Mouse (Mus musculus): ENCODE measurements at regions not wholly inside any gene's neighbourhood (a gene's known extent, or its start where the extent isn't known, plus 50 kb on each side); places are given as distances from the start of the nearest gene placed in this dataset.

DNA sequence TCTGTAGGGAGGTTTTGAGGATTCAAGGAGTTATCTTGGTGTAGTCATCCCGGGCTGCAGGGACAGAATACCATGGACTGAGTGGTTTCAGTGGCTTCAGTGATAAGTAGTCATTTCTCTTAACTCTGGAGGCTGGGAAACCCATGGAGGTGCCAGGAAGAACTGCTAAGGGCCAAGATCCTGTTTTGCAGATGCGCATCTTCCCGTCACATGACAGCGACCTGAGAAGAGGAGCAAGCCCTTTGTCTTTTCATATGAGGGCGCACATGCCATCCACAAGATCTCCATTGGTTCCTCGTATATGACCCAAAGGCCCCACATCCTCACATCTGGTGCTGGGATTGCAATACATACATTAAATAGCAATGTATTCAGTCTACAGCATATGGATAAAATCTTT lies 419.7 kb downstream of the Lrig3 start:
- Histone ChIP-seq H3K9me3 (ENCODE audit: control insufficient read depth, low read depth, low read length) (no peaks in the 10 kb centered on the region), H3K4me1 (ENCODE audit: control insufficient read depth, insufficient read depth, low read length) (no peaks in the 10 kb centered on the region), H3K4me3 (ENCODE audit: low read depth, low read length) (no peak overlapping the region), H3K27me3 (ENCODE audit: control insufficient read depth, insufficient read depth, low read length) (no peaks in the 10 kb centered on the region), H3K9ac (replicated peaks; ENCODE audit: low read depth, low read length) (no peak overlapping the region), H3K4me2 (replicated peaks; ENCODE audit: low read depth, low read length) (no peak overlapping the region), H3K27ac (ENCODE audit: low read length) (no peak overlapping the region), H3K36me3 (ENCODE audit: control insufficient read depth, insufficient read depth, low read length) (no peaks in the 10 kb centered on the region)
- WGBS: 77% methylated on average over 6 of the region's 6 CpGs
- ATAC-seq (ENCODE audit: insufficient number of reproducible peaks, insufficient read depth, low FRiP score, low read depth): no peak

DNA sequence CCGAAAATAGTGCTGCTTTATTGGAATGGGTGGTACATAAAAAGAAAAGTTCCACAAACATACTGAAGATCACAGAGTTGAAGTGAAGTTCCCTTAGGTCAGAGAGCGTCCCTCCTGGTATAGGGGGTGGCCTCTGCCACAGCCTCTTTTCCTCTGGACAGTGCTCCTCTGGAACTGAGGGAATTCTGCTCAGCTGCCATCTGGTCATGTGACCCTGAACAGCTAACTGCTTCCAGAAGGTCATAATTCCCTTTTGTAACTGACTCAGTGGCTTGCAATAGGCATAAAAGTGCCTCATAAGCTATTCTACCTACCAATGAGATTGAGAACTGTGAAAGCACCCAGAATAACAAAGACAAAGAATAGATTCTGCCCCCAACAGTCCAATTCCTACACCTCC lies 414.4 kb downstream of the Lrig3 start:
- Histone ChIP-seq H3K4me3 (ENCODE audit: low read depth, low read length) (no peak overlapping the region), H3K9ac (replicated peaks; ENCODE audit: low read depth, low read length) (no peak overlapping the region), H3K4me1 (ENCODE audit: control insufficient read depth, insufficient read depth, low read length) (no peaks in the 10 kb centered on the region), H3K27me3 (ENCODE audit: control insufficient read depth, insufficient read depth, low read length) (no peaks in the 10 kb centered on the region), H3K36me3 (ENCODE audit: control insufficient read depth, insufficient read depth, low read length) (no peaks in the 10 kb centered on the region), H3K4me2 (replicated peaks; ENCODE audit: low read depth, low read length) (no peak overlapping the region), H3K9me3 (ENCODE audit: control insufficient read depth, low read depth, low read length) (no peaks in the 10 kb centered on the region), H3K27ac (ENCODE audit: low read length) (no peak overlapping the region)
- no peak for ATAC-seq (ENCODE audit: insufficient number of reproducible peaks, insufficient read depth, low FRiP score, low read depth)
- WGBS: 88% methylated on average over 2 of the region's 2 CpGs

DNA sequence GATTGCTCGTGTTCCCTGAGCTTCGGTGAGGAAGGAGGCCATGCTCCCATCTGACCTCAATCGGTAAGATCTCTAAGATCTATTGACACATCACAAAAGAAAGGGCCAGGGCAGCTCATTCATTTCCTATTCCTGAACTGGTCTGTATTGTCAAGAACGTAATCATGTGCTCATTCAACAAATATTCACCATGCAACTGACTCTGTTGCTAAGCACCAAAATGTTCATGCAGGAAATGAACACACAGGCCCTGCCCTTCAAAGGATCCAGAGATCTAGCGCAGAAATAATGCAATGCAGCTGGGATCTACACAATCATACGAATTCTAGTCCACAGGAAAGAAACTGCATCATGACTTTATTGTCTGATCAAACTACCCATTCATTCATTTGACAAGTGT lies 413.3 kb downstream of the Lrig3 start:
- Histone ChIP-seq H3K4me1 (ENCODE audit: control insufficient read depth, insufficient read depth, low read length) (no peaks in the 10 kb centered on the region), H3K4me3 (ENCODE audit: low read depth, low read length) (no peak overlapping the region), H3K9ac (replicated peaks; ENCODE audit: low read depth, low read length) (no peak overlapping the region), H3K27me3 (ENCODE audit: control insufficient read depth, insufficient read depth, low read length) (no peaks in the 10 kb centered on the region), H3K27ac (ENCODE audit: low read length) (no peak overlapping the region), H3K36me3 (ENCODE audit: control insufficient read depth, insufficient read depth, low read length) (no peaks in the 10 kb centered on the region), H3K4me2 (replicated peaks; ENCODE audit: low read depth, low read length) (no peak overlapping the region), H3K9me3 (ENCODE audit: control insufficient read depth, low read depth, low read length) (no peaks in the 10 kb centered on the region)
- WGBS: 19% methylated on average over 6 of the region's 6 CpGs
- peak; percentile 49; the same call in 1 of the 2 replicates for ATAC-seq (ENCODE audit: insufficient number of reproducible peaks, insufficient read depth, low FRiP score, low read depth)

DNA sequence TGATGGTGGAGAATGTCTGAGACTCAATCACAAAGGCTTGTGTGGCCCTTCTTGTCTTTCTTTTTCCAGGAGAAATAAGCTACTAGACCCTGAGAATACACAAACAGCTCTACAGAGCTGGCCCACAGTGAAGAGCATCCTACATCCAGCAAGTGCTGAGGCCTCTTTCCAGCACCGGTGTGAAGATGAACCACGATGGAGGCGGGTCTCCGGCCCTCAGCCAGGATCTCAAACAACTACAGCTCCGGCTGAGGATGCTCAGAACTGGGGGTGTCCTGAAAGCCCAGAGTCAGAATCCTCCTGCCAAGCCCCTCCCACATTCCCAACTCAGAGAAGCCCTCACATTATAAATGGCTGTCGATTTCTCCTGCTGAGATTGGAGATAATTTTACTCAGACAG lies 407.9 kb downstream of the Lrig3 start:
- Histone ChIP-seq H3K9ac (replicated peaks; ENCODE audit: low read depth, low read length) (no peak overlapping the region), H3K4me1 (ENCODE audit: control insufficient read depth, insufficient read depth, low read length) (no peaks in the 10 kb centered on the region), H3K4me2 (replicated peaks; ENCODE audit: low read depth, low read length) (no peak overlapping the region), H3K27ac (ENCODE audit: low read length) (no peak overlapping the region), H3K27me3 (ENCODE audit: control insufficient read depth, insufficient read depth, low read length) (no peaks in the 10 kb centered on the region), H3K9me3 (ENCODE audit: control insufficient read depth, low read depth, low read length) (no peaks in the 10 kb centered on the region), H3K36me3 (ENCODE audit: control insufficient read depth, insufficient read depth, low read length) (no peaks in the 10 kb centered on the region), H3K4me3 (ENCODE audit: low read depth, low read length) (no peak overlapping the region)
- no peak for ATAC-seq (ENCODE audit: insufficient number of reproducible peaks, insufficient read depth, low FRiP score, low read depth)
- 65% methylated on average over 6 of the region's 6 CpGs for WGBS

DNA sequence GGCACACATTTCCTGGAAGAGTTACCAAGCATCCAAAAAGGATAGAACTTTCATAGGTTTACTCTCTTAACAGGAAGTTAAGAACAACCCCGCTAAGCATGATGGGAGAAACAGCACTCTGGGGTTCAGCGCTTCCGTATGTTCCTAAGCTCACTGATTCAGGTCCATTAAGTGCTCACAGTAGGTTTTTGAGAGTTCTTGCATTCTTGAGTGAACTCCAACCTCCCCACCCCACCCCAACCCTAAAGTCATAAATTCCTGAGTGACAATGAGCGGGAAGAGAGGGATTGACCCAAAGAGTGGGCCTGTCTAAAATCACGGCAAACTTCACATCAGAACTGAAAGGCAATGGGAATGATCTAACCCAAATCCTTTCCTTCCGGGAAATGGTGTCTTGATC lies 405.9 kb downstream of the Lrig3 start:
- ATAC-seq (ENCODE audit: insufficient number of reproducible peaks, insufficient read depth, low FRiP score, low read depth): no peak
- no peaks in the 10 kb centered on the region for H3K9me3 ChIP-seq (ENCODE audit: control insufficient read depth, low read depth, low read length)
- no peaks in the 10 kb centered on the region for H3K4me1 ChIP-seq (ENCODE audit: control insufficient read depth, insufficient read depth, low read length)
- no peak overlapping the region for H3K4me3 ChIP-seq (ENCODE audit: low read depth, low read length)
- H3K36me3 ChIP-seq (ENCODE audit: control insufficient read depth, insufficient read depth, low read length): no peaks in the 10 kb centered on the region
- H3K9ac ChIP-seq (replicated peaks; ENCODE audit: low read depth, low read length): no peak overlapping the region
- no peak overlapping the region for H3K4me2 ChIP-seq (replicated peaks; ENCODE audit: low read depth, low read length)
- 82% methylated on average over 6 of the region's 6 CpGs for WGBS
- no peak overlapping the region for H3K27ac ChIP-seq (ENCODE audit: low read length)
- no peaks in the 10 kb centered on the region for H3K27me3 ChIP-seq (ENCODE audit: control insufficient read depth, insufficient read depth, low read length)

DNA sequence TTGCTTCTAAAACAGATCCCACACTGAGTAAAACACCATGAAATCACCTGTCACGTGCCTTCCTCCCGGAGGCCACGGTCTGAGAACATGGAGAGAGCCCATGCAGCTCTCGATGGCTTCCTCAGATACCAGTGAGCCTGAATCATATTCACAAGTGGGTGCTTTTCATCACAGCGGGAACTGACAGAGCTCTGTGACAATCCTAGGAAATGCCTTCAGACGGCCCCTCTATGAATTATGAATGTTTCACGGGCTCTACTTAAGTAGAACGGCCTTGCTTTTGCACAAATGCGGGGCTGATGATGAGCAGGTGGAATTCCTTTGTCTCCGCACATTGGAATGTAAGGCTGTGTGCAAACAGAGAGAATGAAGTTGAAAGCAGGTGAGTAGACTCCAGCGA lies 383.1 kb downstream of the Lrig3 start:
- Histone ChIP-seq H3K4me2 (replicated peaks; ENCODE audit: low read depth, low read length) (no peak overlapping the region), H3K27ac (ENCODE audit: low read length) (no peak overlapping the region), H3K4me3 (ENCODE audit: low read depth, low read length) (no peak overlapping the region), H3K36me3 (ENCODE audit: control insufficient read depth, insufficient read depth, low read length) (no peaks in the 10 kb centered on the region), H3K27me3 (ENCODE audit: control insufficient read depth, insufficient read depth, low read length) (no peaks in the 10 kb centered on the region), H3K9me3 (ENCODE audit: control insufficient read depth, low read depth, low read length) (no peaks in the 10 kb centered on the region), H3K9ac (replicated peaks; ENCODE audit: low read depth, low read length) (no peak overlapping the region), H3K4me1 (ENCODE audit: control insufficient read depth, insufficient read depth, low read length) (no peaks in the 10 kb centered on the region)
- ATAC-seq (ENCODE audit: insufficient number of reproducible peaks, insufficient read depth, low FRiP score, low read depth): no peak
- 61% methylated on average over 11 of the region's 11 CpGs for WGBS

DNA sequence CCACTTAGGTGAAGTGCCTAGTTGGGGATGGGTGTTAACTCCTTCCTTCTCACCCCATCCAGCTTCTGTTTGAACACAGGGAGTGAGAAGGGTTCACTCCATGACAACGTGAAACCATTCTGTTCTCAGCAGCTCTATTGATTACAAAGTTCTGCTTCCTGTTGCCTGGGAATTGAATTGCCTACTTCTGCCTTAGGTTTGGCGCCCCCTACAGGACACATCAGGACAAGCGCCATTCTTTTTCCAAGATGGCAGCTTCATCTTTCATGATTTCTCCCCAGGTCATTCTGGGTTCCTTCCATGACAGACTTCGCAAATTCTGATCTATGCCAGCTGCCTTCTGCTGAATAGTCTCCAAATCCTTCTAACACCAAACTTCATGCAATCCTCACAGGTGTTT lies 371.5 kb downstream of the Lrig3 start:
- Histone ChIP-seq H3K36me3 (ENCODE audit: control insufficient read depth, insufficient read depth, low read length) (no peaks in the 10 kb centered on the region), H3K9me3 (ENCODE audit: control insufficient read depth, low read depth, low read length) (no peaks in the 10 kb centered on the region; the same call in 1 of the 2 replicates), H3K4me2 (replicated peaks; ENCODE audit: low read depth, low read length) (no peak overlapping the region), H3K4me1 (ENCODE audit: control insufficient read depth, insufficient read depth, low read length) (no peaks in the 10 kb centered on the region), H3K9ac (replicated peaks; ENCODE audit: low read depth, low read length) (no peak overlapping the region), H3K4me3 (ENCODE audit: low read depth, low read length) (no peak overlapping the region), H3K27me3 (ENCODE audit: control insufficient read depth, insufficient read depth, low read length) (no peaks in the 10 kb centered on the region), H3K27ac (ENCODE audit: low read length) (no peak overlapping the region)
- 60% methylated on average over 4 of the region's 4 CpGs for WGBS
- ATAC-seq (ENCODE audit: insufficient number of reproducible peaks, insufficient read depth, low FRiP score, low read depth): no peak

DNA sequence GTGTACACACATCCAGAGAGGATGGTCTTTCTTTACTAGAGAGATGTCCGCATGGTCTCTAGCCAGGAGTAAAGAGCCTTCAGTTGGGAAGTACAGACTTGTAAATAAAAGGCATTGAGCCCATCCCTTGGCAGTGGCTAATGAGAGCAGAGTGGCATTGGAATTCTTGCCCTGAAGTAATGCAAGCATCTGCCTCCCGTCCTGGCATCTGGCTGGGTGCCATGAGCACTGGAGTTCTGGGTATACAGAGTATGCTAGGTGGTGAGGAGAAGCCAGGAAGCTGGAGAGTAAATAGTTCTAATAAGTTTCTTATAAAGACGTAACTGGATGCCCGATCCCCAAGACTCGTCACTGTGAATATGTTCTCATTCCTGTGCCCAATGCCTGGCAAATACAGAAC lies 367.8 kb downstream of the Lrig3 start:
- no peak for ATAC-seq (ENCODE audit: insufficient number of reproducible peaks, insufficient read depth, low FRiP score, low read depth)
- no peak overlapping the region for H3K27ac ChIP-seq (ENCODE audit: low read length)
- H3K36me3 ChIP-seq (ENCODE audit: control insufficient read depth, insufficient read depth, low read length): no peaks in the 10 kb centered on the region
- H3K9me3 ChIP-seq (ENCODE audit: control insufficient read depth, low read depth, low read length): no peaks in the 10 kb centered on the region
- 0 out of 2 replicates have a peak, but pooled peaks cover 3% of the 10 kb centered on the region for H3K4me1 ChIP-seq (ENCODE audit: control insufficient read depth, insufficient read depth, low read length)
- H3K9ac ChIP-seq (replicated peaks; ENCODE audit: low read depth, low read length): no peak overlapping the region
- no peak overlapping the region for H3K4me2 ChIP-seq (replicated peaks; ENCODE audit: low read depth, low read length)
- no peak overlapping the region for H3K4me3 ChIP-seq (ENCODE audit: low read depth, low read length)
- H3K27me3 ChIP-seq (ENCODE audit: control insufficient read depth, insufficient read depth, low read length): no peaks in the 10 kb centered on the region
- WGBS: 91% methylated on average over 5 of the region's 5 CpGs

DNA sequence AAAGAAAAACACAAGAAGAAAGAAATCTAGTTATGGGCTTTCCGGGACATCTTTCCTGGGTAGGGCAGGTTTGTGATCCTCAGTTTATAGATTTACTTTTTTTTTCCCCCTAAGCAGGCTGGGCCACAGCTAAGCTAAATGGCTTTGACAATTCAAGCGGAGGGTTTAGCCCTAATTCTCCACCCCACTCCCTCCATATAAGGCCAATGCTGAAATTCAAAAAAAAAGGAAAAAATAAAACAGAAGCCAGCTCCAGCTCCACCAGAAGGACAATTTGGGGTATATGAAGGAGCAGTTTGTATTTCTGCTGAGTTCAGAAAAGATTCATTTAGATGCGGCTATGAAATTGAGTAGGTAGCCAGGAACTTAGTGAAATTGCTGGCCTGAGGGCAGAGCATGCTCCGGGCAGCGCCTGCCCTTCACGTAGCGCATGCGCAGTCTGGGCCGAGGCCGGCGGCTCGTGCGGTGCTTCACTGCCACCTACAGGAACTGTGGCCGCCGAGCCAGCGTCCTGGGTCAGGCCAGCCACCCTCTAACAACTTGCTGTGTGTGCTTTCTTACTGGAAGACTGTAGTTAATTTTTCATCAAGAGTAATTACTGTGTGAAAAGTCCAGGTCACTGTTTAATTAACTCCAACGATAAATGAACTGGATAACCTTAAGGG lies 364.5 kb downstream of the Lrig3 start:
- peak overlapping the region; percentile 37 for H3K4me2 ChIP-seq (replicated peaks; ENCODE audit: low read depth, low read length)
- H3K36me3 ChIP-seq (ENCODE audit: control insufficient read depth, insufficient read depth, low read length): no peaks in the 10 kb centered on the region
- no peak overlapping the region for H3K9ac ChIP-seq (replicated peaks; ENCODE audit: low read depth, low read length)
- H3K27me3 ChIP-seq (ENCODE audit: control insufficient read depth, insufficient read depth, low read length): no peaks in the 10 kb centered on the region
- peak overlapping the region; percentile 10; the same call in 1 of the 2 replicates for H3K27ac ChIP-seq (ENCODE audit: low read length)
- 0 out of 2 replicates have a peak, but pooled peaks cover 3% of the 10 kb centered on the region for H3K4me1 ChIP-seq (ENCODE audit: control insufficient read depth, insufficient read depth, low read length)
- 5% methylated on average over 17 of the region's 17 CpGs for WGBS
- ATAC-seq (ENCODE audit: insufficient number of reproducible peaks, insufficient read depth, low FRiP score, low read depth): peak; percentile 97
- no peak overlapping the region for H3K4me3 ChIP-seq (ENCODE audit: low read depth, low read length)
- H3K9me3 ChIP-seq (ENCODE audit: control insufficient read depth, low read depth, low read length): no peaks in the 10 kb centered on the region

All from stomach, embryonic 14.5 days (tissue).